Mouse (Mus musculus) olfactory bulb, adult 2 months (tissue): ENCODE results near the gene Tbcel.

ENCODE experiments used
- CTCF ChIP-seq: fragments of 200-500 bp; IDR thresholded peaks from 2 replicates; pipeline ENCODE4 v1.5.1; 2012; ENCODE audit warnings: low read depth, mild to moderate bottlenecking, low read length, moderate library complexity; ENCODE audit not compliant: insufficient read depth
- POLR2A ChIP-seq: fragments of 200-500 bp; IDR thresholded peaks from 2 replicates; pipeline ENCODE4 v1.6.1; 2012; ENCODE audit warnings: mild to moderate bottlenecking, low read depth, low read length, moderate library complexity; ENCODE audit not compliant: insufficient read depth

DNA sequence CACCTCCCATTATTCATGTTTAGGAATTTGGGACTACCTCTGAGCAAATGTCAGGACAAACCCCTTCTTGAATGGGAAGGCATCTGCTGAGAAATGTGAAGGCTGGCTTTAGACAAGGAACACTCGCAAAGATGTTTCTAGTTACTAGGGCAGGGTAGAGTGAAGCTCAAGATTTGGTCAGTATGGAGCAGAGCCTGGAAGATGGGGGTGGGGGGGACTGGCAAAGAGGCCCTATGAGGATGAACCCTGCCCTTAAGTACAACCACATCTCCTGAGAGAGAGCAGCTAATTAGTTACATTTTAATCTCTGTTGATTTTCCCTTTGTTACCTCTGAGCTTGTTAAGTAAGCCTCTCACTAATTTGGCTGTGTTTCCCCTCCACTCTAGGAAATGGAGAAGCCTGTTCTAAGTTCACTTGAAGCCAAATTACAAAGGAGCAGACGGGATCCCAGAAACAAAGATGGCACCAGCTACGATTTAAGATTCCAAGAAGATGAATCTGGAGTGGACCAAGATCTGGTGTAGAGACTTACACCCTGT lies 2.6 kb downstream of the Tbcel start:
- TF ChIP-seq CTCF (no peak), POLR2A (no peak)
